Mouse (Mus musculus) liver, embryonic 12.5 days (tissue): ENCODE results near the gene Mypn. TPM values are rescaled to one million over a fixed set of nuclear protein-coding genes. Genes with fewer than 3 reads are reported as not detected.

Source experiments
- ATAC-seq: fragments of 200-750 bp; cut with Nextera tagmentation; 2 replicates; pipeline ENCODE4 v1.8.0; 2017; ENCODE audit warnings: moderate number of reproducible peaks, mild to moderate bottlenecking, moderate library complexity
- H3K27ac ChIP-seq: fragments of 300-500 bp; sonication (generic); 2 replicates; pipeline ENCODE4 v1.5.1; 2016; ENCODE audit warnings: mild to moderate bottlenecking
- H3K27me3 ChIP-seq: fragments of 300-500 bp; sonication (generic); replicated peaks from 2 replicates; pipeline ENCODE4 v1.6.1; 2016; ENCODE audit warnings: mild to moderate bottlenecking, moderate library complexity
- H3K36me3 ChIP-seq: fragments of 300-500 bp; sonication (generic); 2 replicates; pipeline ENCODE4 v1.6.1; 2016; ENCODE audit warnings: mild to moderate bottlenecking, moderate library complexity
- H3K4me1 ChIP-seq: fragments of 300-500 bp; sonication (generic); 2 replicates; pipeline ENCODE4 v1.6.1; 2016
- H3K4me2 ChIP-seq: fragments of 300-500 bp; sonication (generic); 2 replicates; pipeline ENCODE4 v1.6.1; 2016; ENCODE audit warnings: mild to moderate bottlenecking, moderate library complexity
- H3K4me3 ChIP-seq: fragments of 300-500 bp; sonication (generic); 2 replicates; pipeline ENCODE4 v1.5.1; 2016; ENCODE audit warnings: mild to moderate bottlenecking, moderate library complexity
- H3K9ac ChIP-seq: fragments of 300-500 bp; sonication (generic); 2 replicates; pipeline ENCODE4 v1.6.1; 2016; ENCODE audit warnings: mild to moderate bottlenecking, moderate library complexity
- H3K9me3 ChIP-seq: fragments of 300-500 bp; sonication (generic); replicated peaks from 2 replicates; pipeline ENCODE4 v1.6.1; 2016; ENCODE audit warnings: mild to moderate bottlenecking, moderate library complexity
- WGBS: fragments of 180-500 bp; shearing (Covaris S2); methylation state at CpG from one replicate; pipeline ENCODE4 v1.1.7; 2016; ENCODE audit not compliant: insufficient replicate concordance; 5-methylcytosine and 5-hydroxymethylcytosine counted together
- polyA plus RNA-seq: library from polyadenylated mRNA; unstranded; fragments of >200 nt; fragmentation: Nextera tagmentation; extraction: Ambion mirVana; gene quantifications from 2 replicates; pipeline ENCODE4 v1.2.1, GENCODE M21; 2016

Gene Mypn
- polyA plus RNA-seq, 1 experiment from 2014 or later = 0.02 TPM

GRCm38 (mm10) chr10:63152358-63152757 is 51.4 kb downstream of the Mypn start:
- Histone ChIP-seq H3K27me3 (no peaks in the 10 kb centered on the region), H3K27ac (no peak overlapping the region), H3K9me3 (no peaks in the 10 kb centered on the region), H3K4me1 (no peaks in the 10 kb centered on the region), H3K4me2 (no peak overlapping the region), H3K4me3 (no peak overlapping the region), H3K9ac (no peak overlapping the region), H3K36me3 (no peaks in the 10 kb centered on the region)
- no peak for ATAC-seq

DNA sequence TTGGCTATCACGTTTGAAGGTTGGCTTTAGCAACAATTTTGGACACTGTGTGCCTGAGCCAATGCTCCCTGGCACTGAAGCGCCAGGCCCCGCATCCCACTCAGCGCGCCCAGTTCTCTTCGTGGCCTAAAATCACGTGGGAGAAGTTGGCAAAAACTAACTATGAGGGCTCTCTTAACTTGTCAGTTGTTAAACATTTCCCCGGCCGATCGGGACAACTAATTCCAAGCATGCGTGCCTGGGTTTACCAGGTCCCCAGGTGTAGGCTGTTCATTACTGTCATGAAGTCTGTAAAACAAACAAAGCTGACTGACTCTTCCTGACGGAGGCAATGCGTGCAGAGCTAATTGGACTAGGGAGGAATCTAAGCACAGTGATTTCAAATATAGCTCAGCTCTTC is 61.1 kb downstream of the Mypn start:
- ATAC-seq = no peak
- Histone ChIP-seq H3K9ac (no peak overlapping the region), H3K9me3 (no peaks in the 10 kb centered on the region), H3K4me1 (no peaks in the 10 kb centered on the region), H3K4me2 (no peak overlapping the region), H3K4me3 (no peak overlapping the region), H3K27ac (no peak overlapping the region), H3K27me3 (no peaks in the 10 kb centered on the region), H3K36me3 (no peaks in the 10 kb centered on the region)
- 82% methylated on average over 13 of the region's 13 CpGs for WGBS

DNA sequence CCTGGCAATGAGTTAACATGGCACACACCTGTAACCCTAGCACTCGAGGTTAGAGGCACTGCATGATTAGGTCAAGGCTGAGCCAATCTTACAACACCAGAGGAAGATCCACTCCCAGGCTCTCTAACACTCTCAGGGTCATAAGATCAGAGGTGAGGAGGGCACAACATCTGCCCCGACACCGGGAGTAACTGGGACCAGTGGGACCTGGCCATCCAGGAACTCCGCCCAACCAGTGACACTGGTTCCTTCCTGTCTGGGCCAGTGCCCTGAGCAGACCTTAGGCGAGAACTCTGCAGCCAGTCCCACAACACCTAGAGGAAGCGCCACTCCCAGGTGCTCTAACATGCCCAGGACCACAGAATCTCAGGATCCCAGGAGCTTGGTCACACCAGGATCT is 67.3 kb downstream of the Mypn start:
- H3K36me3 ChIP-seq = no peaks in the 10 kb centered on the region
- no peak overlapping the region for H3K4me2 ChIP-seq
- H3K4me3 ChIP-seq = no peak overlapping the region
- no peaks in the 10 kb centered on the region for H3K4me1 ChIP-seq
- H3K27me3 ChIP-seq = peaks cover 14% of the 10 kb centered on the region
- no peak overlapping the region for H3K27ac ChIP-seq
- H3K9ac ChIP-seq = no peak overlapping the region
- ATAC-seq = no peak
- WGBS = 67% methylated on average over 6 of the region's 6 CpGs
- no peaks in the 10 kb centered on the region for H3K9me3 ChIP-seq

DNA sequence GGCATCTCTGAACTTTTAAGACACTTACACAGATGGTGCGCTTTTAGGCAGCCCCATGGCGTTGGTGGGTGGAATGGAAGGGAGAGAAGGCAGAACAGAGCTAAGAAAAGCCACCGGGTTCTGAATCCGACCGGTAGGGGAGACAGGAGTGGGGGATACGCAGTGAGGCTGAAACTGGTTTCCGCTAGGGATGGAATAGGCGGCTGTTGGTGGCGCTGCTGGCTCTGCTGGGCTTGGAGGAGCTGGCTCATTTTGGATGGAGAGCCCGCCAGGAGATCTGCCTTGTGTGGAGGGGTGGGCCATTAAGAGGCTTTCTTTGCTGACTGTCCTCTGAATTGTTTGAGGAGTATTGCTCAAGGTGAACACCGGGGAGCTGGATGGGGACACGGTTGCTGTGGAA is 68.1 kb downstream of the Mypn start:
- Histone ChIP-seq H3K9me3 (no peaks in the 10 kb centered on the region), H3K27me3 (peaks cover 14% of the 10 kb centered on the region), H3K27ac (no peak overlapping the region), H3K4me1 (no peaks in the 10 kb centered on the region), H3K4me2 (no peak overlapping the region), H3K4me3 (no peak overlapping the region), H3K36me3 (no peaks in the 10 kb centered on the region), H3K9ac (no peak overlapping the region)
- no peak for ATAC-seq
- 45% methylated on average over 12 of the region's 12 CpGs for whole genome bisulfite sequencing

DNA sequence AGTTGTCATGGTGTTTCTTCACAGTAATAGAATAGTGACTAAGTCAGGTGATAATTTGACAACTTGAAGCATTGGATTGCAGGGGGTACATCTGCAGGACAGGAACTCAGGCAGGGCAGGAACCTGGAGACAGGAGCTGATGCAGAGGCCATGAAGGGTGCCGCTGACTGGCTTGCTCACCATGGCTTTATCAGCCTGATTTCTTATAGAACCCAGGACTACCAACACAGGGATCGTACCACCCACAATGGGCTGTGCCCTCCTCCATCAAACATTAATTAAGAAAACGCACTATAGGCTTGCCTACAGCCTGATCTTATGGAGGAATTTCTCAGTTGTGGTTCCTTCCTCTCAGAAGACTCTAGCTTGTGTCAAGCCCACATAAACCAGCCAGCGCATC is 70.4 kb downstream of the Mypn start:
- Histone ChIP-seq H3K9me3 (no peaks in the 10 kb centered on the region), H3K27ac (no peak overlapping the region), H3K4me2 (no peak overlapping the region), H3K4me3 (no peak overlapping the region), H3K27me3 (peaks cover 16% of the 10 kb centered on the region), H3K9ac (no peak overlapping the region), H3K36me3 (no peaks in the 10 kb centered on the region), H3K4me1 (no peaks in the 10 kb centered on the region)
- WGBS = 72% methylated on average over 4 of the region's 4 CpGs
- ATAC-seq = no peak

GRCm38 (mm10) chr10:63132356-63132755 is 71.4 kb downstream of the Mypn start:
- H3K36me3 ChIP-seq = no peaks in the 10 kb centered on the region
- no peaks in the 10 kb centered on the region for H3K4me1 ChIP-seq
- H3K9me3 ChIP-seq = no peaks in the 10 kb centered on the region
- ATAC-seq = no peak
- 60% methylated on average over 6 of the region's 6 CpGs for WGBS
- peaks cover 17% of the 10 kb centered on the region for H3K27me3 ChIP-seq
- H3K27ac ChIP-seq = no peak overlapping the region
- no peak overlapping the region for H3K4me2 ChIP-seq
- no peak overlapping the region for H3K9ac ChIP-seq
- H3K4me3 ChIP-seq = no peak overlapping the region

DNA sequence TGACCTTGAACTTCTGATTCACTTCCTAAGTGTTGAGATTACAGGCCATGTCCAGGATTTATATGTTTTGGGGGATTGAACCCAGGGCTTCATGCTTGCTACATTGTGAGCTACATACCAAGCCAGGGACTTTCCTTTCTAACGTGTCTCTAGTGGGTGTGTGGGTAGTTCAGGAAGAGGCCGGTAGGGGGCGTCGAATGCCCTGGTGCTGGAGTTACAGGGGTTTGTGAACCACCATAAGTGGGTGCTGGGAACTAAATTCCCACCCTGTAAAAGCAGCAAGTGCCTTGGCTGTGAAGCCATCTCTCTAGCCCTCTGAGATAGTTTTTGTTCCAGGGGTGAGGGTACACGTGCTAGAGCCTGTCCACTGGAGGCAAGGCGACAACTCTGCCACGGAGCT is 73.3 kb downstream of the Mypn start:
- ATAC-seq = no peak
- Histone ChIP-seq H3K27ac (no peak overlapping the region), H3K9ac (no peak overlapping the region), H3K4me2 (no peak overlapping the region), H3K4me3 (no peak overlapping the region), H3K27me3 (peaks cover 12% of the 10 kb centered on the region), H3K4me1 (no peaks in the 10 kb centered on the region), H3K9me3 (no peaks in the 10 kb centered on the region), H3K36me3 (no peaks in the 10 kb centered on the region)
- 62% methylated on average over 7 of the region's 7 CpGs for WGBS

GRCm38 (mm10) chr10:63128256-63128655 is 75.5 kb downstream of the Mypn start:
- H3K4me1 ChIP-seq = no peaks in the 10 kb centered on the region
- no peaks in the 10 kb centered on the region for H3K36me3 ChIP-seq
- 64% methylated on average over 7 of the region's 7 CpGs for WGBS
- H3K4me3 ChIP-seq = no peak overlapping the region
- 0 out of 2 replicates have a peak, but pooled peaks cover 3% of the 10 kb centered on the region for H3K27me3 ChIP-seq
- H3K27ac ChIP-seq = no peak overlapping the region
- H3K9me3 ChIP-seq = no peaks in the 10 kb centered on the region
- no peak overlapping the region for H3K4me2 ChIP-seq
- no peak overlapping the region for H3K9ac ChIP-seq
- ATAC-seq = no peak

DNA sequence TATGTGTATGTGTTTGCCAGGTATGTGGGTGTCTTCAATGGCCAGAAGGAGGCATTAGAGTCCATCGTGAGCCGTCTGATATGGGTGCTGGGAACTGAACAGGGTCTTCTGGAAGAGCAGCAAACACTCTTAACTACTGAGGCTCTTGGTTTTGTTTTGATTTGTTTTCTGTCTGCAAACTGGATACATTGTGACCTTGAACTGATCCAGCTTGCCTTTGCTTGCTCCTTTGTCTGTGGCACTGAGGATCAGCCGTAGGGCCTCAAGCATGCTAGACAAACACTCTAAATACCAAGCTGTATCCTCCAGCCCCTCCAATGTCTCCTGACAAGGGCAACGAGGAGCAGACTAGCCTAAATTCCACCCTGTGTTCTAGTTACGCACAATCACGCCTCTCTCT is 76.6 kb downstream of the Mypn start:
- 79% methylated on average over 6 of the region's 6 CpGs for WGBS
- Histone ChIP-seq H3K4me2 (no peak overlapping the region), H3K9me3 (no peaks in the 10 kb centered on the region), H3K36me3 (no peaks in the 10 kb centered on the region), H3K27ac (no peak overlapping the region), H3K27me3 (0 out of 2 replicates have a peak, but pooled peaks cover 3% of the 10 kb centered on the region), H3K9ac (no peak overlapping the region), H3K4me1 (no peaks in the 10 kb centered on the region), H3K4me3 (no peak overlapping the region)
- ATAC-seq = no peak

- Histone ChIP-seq H3K4me2 (no peak overlapping the region), H3K4me3 (no peak overlapping the region), H3K9ac (no peak overlapping the region), H3K27ac (no peak overlapping the region), H3K9me3 (no peaks in the 10 kb centered on the region), H3K27me3 (0 out of 2 replicates have a peak, but pooled peaks cover 3% of the 10 kb centered on the region), H3K36me3 (no peaks in the 10 kb centered on the region), H3K4me1 (no peaks in the 10 kb centered on the region)
- WGBS = 68% methylated on average over 4 of the region's 4 CpGs
- no peak for ATAC-seq
Measured at GRCm38 (mm10) chr10:63126116-63126515, 77.6 kb downstream of the Mypn start.

GRCm38 (mm10) chr10:63125343-63125742 is 78.4 kb downstream of the Mypn start:
- H3K36me3 ChIP-seq = no peaks in the 10 kb centered on the region
- no peaks in the 10 kb centered on the region for H3K9me3 ChIP-seq
- H3K4me2 ChIP-seq = no peak overlapping the region
- H3K27ac ChIP-seq = no peak overlapping the region
- H3K4me3 ChIP-seq = no peak overlapping the region
- no peak overlapping the region for H3K9ac ChIP-seq
- no peaks in the 10 kb centered on the region for H3K4me1 ChIP-seq
- ATAC-seq = no peak
- 0 out of 2 replicates have a peak, but pooled peaks cover 3% of the 10 kb centered on the region for H3K27me3 ChIP-seq
- WGBS = 41% methylated on average over 11 of the region's 11 CpGs

GRCm38 (mm10) chr10:63124016-63124415 is 79.7 kb downstream of the Mypn start:
- WGBS = 81% methylated on average over 10 of the region's 10 CpGs
- Histone ChIP-seq H3K4me1 (no peaks in the 10 kb centered on the region), H3K27ac (no peak overlapping the region), H3K9ac (no peak overlapping the region), H3K4me3 (no peak overlapping the region), H3K27me3 (0 out of 2 replicates have a peak, but pooled peaks cover 3% of the 10 kb centered on the region), H3K36me3 (no peaks in the 10 kb centered on the region), H3K9me3 (no peaks in the 10 kb centered on the region), H3K4me2 (no peak overlapping the region)
- no peak for ATAC-seq

- Histone ChIP-seq H3K27ac (no peak overlapping the region), H3K4me1 (no peaks in the 10 kb centered on the region), H3K9me3 (no peaks in the 10 kb centered on the region), H3K27me3 (no peaks in the 10 kb centered on the region), H3K4me3 (no peak overlapping the region), H3K36me3 (no peaks in the 10 kb centered on the region), H3K9ac (no peak overlapping the region), H3K4me2 (no peak overlapping the region)
- 56% methylated on average over 8 of the region's 8 CpGs for WGBS
- no peak for ATAC-seq
Measured at GRCm38 (mm10) chr10:63123141-63123540, 80.6 kb downstream of the Mypn start.
